Mouse (Mus musculus) T-helper 17 cell (primary cell): ENCODE results near the gene Gm21985.
"Not testable (repeated sequence)": the region's sequence is repeated elsewhere in the genome, so short reads cannot be mapped to it uniquely, and the experiment has no call there.

Experiments used
- in situ Hi-C, 2 experiments: fragments of 300-600 bp; cut with MboI, MseI; formaldehyde crosslinking; loops; 1 replicate in 1 of 2; 2 replicates in 1 of 2; pipeline ENCODE4 v1.15.1; 2025; ENCODE audit warnings: high pct_unique_total_duplicates in 2 of 2

Gene Gm21985

DNA sequence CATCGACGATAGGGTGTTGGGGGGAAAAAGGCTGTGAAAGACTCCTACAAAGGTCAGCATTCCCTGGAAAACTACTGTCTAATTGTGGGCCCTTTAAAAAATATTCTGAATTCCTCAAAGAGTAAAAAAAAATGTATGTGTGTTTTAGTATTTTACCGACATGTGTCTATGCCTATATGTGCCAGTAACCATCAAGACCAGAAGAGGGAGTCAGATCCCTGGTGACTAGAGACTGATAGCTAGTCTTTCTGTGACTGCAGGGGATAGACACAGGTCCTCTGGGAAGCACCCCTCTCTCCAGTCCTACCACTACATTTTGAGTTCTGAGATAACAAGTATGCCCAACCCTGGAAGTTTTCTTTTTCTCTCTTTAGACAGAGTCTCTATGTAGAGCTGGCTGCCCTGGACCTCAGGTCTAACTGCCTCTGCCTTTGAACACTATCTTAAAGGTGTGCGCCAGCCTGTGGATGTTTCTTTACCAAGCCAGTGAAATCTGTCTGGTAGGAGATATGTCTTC, 3.3 kb upstream of the Gm21985 start:
- in situ Hi-C loops = loop anchor here (5.0 to 25.0 kb wide), 3 partner anchors 94 to 199 kb away; partner anchors contain the start of gene Emc7 (in 1 of the 2)

DNA sequence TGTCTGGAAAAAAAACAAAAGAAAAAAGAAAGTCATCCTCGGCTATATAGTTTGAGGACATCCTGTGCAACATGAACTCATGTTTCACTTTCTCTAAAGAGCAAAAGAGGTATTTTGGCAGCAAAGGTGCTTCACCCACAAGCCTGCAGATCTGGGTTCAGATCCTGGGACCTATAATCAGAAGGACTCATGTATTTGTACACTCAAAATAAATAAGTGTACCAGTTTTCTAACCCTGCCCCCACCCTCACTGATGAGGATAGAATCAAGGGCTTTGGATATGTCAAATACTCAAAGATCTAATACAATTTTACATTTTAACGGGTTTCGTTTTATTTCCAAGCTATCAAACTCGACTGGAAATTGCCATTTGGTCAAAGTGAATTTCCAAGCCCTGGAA, 1.8 kb upstream of the Gm21985 start:
- in situ Hi-C loops = loop anchor here (5.0 to 25.0 kb wide), 3 partner anchors 93 to 198 kb away; partner anchors contain the start of gene Emc7 (in 1 of the 2)

DNA sequence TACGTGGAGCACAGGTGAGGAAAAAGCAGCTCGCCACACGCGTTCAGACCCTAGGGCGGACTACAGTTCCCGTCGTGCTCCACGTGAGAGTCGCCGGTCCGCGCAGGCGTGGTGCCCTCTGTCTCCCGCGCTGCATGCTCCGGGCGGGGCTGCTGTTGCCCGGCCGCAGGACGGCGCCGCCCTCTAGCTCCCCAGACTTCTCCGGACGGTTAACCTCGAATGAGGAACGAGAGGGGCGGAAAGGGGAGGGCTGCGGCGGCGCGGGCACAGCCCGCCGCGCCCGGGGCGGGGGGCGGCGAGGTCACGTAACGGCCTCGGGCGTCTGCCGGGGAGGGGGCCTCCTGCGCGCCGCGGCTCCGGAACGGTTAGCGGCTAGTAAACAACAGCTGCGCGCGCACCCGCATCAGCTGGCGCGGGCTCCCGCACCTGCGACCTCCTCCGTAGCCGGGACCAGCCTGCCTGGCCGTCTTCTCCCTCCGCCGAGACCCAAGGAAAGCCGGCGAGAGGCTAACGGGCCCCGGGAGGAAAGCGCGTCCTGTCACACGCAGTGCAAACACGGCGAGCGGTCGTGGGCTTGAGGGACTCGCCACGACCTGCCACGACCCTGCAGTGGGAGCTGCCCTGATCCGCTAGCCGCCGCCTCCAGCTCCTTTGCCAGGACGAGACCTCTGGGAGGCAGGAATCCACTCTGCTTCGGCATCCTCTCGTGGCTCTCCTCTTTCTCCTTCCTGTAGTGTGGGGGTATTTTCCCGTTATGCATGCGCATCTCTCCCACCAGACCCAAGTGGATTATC, 469 bp upstream of the Gm21985 start, which contains the start of gene Slc12a6:
TSS of gene Slc12a6 (plus strand) at position 378 of the 794 bp plus-strand sequence.
- in situ Hi-C loops = loop anchor here in 1 of 2 experiments (25.0 kb wide), 1 partner anchor 197 kb away; the partner anchor contains the start of gene Emc7

DNA sequence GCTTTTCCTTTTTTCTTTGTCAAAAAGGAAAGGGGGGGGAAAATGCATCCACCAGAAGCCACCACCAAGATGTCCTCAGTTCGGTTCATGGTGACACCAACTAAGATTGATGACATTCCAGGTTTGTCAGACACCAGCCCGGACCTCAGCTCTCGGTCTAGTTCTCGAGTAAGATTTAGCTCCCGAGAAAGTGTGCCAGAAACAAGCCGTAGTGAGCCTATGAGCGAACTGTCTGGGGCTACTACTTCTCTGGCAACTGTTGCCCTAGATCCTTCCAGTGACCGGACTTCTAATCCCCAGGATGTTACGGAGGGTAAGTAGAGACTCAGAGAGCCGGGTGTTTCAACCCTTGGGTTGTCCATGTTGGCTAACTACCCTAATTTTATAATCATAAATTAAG, 666 bp downstream of the Gm21985 start:
- in situ Hi-C loops = loop anchor here in 1 of 2 experiments (25.0 kb wide), 1 partner anchor 196 kb away; the partner anchor contains the start of gene Emc7

DNA sequence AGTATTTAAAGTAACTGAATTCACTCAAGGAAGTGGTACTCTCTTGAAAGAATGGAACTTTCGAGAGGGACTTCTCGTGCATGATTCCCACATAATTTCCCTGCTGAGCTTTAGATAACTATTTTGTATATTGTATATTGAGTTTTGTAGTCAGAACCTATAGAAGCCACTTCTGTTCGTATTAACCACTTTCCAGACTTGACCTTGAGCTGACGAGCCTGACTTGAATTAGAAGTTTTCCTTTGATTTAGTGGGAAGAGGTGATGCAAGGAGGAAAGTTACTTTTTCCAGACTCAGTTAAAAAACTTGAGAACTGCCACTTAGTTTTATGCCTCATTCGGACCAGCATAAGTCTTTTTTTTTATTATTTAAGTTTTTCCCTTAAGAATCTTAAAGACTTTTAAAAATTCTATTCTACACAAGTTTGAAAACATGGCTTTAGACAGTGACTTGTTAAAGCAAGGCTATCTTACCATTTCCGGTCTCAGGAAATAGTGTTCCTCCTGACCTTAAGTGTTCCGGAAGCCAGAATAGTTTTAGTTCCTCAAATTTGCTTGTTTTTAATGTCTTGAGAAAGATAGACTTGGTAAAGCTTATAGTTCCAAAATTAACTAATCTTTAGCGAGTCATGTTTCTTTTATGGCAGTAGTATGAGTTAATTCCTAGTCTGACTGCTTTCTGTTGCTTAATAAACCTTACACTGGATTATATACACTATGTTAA, 1.6 kb downstream of the Gm21985 start:
- in situ Hi-C loops = loop anchor here in 1 of 2 experiments (25.0 kb wide), 1 partner anchor 195 kb away; the partner anchor contains the start of gene Emc7

DNA sequence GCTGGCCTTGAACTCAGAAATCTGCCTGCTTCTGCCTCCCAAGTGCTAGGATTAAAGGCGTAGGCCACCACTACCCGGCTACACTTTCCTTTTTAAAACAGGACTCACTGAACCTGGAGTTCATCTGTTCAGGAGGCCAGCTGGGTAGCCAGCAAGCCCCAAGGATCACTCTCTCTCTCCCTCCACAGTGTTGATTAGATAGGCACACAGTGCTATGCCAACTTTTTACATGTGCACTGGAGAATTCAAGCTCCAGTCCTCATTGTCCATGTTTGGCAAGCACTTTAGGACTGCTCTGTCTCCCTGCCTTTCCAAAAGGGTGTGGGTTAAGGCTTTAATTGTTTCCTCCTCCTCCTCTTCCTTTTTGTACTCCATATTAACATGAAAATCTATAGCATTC, 3.9 kb downstream of the Gm21985 start:
- in situ Hi-C loops = loop anchor here in 1 of 2 experiments (25.0 kb wide), 1 partner anchor 192 kb away; the partner anchor contains the start of gene Emc7

DNA sequence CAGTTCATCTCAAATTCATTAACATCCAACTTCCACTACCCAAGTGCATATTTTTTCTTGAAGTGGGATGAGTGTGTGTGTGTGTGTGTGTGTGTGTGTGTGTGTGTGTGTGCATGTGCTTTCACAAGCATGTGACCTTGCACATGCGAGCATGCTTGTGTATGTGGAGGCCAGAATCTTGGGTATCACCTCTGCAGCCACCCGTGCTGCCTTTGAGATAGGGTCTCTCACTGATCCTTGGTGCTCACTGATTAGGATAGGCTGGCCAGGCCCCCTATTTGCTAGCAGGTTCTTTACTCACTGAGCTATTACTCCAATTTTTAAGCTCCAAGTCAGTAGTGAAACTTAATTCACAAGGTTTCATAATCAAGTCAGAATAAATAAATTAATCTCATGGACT, 6.8 kb downstream of the Gm21985 start:
- in situ Hi-C loops = loop anchor here in 1 of 2 experiments (25.0 kb wide), 1 partner anchor 189 kb away; the partner anchor contains the start of gene Emc7

DNA sequence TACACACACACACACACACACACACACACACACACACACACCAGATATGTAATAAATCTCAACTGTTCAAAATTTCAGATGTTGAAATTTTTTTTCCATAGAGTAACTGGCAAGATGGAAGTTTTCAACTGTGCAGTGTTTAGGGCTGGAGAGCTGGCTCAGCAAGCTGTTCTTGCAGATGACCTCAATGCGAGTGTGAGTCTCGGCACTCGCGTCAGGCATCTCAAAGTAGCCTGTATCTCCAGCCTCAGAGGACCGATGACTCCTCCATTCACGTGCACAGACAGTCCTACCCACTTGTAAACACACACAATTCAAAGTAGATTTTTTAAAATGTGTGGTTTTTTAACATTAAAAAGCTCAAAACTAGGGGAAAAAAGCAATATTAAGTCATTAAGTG, 7.4 kb downstream of the Gm21985 start:
- in situ Hi-C loops = loop anchor here in 1 of 2 experiments (25.0 kb wide), 1 partner anchor 189 kb away; the partner anchor contains the start of gene Emc7

DNA sequence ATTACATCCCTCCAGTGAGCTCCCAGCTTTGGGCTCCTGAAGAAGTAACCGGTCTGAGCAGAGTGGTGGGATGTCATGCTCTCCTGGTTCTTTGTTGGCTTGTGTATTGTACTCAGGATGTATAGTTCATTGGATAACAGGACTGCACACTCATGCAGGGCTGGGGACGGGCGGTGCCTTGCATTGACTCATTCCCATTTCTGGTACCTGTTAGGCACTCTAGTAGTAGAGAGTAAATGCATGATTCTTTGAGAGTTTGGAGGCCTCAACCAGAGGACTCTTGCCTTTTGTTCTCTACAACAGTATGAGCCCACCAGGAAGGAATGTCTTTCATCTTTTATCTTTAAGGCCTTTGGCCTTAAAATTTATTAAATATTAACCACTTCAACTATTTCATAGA, 10.8 kb downstream of the Gm21985 start:
- in situ Hi-C loops = no loop called here

DNA sequence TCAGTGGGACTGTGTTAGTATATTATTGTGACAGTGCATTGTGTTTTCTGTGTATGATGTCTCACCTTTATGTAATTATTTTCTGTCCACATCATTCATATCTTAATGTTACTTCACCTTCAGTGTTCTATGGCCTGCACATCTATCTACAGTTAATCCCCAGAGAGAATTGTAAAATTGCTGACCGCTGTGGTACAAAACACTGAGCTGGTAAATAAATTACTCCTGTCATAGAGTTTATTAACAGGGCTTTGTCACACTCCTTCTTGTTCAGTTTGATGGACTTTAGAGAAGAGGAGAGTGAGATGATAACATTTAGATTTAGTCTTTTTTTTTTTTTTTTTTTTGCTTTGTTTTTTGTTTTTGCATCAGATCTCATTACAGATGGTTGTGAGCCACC, 16.7 kb downstream of the Gm21985 start:
- in situ Hi-C loops = no loop called here

DNA sequence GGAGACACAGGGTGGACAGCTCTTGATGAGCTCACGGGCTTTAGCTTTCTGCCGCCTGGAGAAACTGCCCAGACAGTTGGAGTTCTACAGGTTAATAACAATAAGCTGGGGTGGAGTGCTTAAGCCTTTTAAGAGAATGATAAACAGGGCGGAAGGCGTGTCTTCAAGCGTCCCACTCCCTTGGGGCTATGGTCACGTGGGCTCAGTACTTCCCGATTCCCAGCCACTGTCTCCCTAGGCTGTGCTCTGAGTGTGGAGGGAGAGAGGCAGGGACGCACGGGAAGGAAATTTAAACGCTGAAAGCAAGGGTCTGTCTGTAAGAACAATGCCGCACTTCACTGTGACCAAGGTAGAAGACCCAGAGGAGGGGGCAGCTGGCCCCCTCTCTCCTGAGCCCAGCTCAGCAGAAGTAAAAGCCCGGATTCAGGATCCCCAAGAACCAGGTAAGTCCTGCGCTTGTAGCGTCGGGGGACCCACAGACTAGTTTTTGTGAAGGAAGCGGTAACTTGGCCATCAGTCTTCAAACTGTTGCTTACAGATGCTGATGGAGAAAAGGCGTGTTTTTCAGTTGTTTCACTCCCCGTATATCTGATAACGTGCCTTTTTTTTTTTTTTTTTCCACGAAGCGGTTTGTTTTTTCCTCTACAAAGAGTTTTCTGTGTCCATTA, 18.4 kb downstream of the Gm21985 start:
- in situ Hi-C loops = no loop called here

DNA sequence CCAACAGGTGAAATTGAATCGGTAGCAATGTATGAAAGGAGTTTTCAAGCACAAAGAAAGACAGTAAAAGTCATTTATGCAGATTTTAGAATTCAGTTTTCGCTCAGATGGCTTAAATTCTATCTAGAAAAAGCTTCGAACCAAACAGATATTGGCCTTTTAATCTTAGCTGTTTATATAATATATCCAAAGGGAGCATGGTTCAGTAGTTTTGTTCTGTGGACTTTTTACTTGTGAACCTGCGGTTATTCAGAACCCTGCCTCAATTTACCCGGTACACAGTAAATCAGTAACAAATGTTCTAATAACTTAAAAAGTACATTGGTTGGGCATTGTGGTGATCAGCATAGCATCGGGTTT, 18.9 kb downstream of the Gm21985 start:
- in situ Hi-C loops = no loop called here

DNA sequence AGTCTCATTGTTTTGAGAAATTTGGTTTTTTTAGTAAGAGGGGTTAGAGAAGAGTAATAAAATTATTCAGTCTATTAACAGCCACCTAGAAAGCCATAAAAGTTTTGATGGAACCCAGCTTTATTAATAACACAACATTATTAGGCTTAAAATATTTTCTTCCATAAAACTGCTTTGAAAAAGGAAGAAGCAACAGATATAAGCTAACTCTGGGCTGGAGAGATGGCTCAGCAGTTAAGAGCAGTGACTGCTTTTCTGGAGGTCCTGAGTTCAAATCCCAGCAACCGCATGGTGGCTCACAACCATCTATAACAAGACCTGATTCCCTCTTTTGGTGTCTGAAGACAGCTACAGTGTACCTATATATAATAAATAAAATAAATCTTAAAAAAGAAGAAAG, 19.9 kb downstream of the Gm21985 start:
- in situ Hi-C loops = not testable (repeated sequence)

DNA sequence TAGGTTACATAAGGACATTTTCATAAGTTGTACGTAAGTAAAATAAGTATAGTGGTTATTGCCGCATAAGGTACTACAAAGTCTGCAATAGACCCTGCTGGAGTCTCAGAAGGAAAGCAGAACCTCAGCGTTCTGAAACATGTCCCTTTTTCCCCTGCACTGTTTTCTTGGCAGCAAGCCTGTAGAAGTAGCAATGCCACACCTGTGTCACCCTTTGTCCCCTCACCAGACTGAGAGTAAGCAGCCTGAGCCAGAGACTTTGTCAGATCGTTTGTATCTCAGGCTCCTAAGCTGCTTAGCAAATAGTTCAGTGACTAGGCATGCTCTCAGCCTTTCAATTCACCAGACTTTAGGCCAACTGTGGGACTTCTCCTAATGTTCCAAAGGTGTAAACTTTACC, 20.9 kb downstream of the Gm21985 start:
- in situ Hi-C loops = no loop called here

DNA sequence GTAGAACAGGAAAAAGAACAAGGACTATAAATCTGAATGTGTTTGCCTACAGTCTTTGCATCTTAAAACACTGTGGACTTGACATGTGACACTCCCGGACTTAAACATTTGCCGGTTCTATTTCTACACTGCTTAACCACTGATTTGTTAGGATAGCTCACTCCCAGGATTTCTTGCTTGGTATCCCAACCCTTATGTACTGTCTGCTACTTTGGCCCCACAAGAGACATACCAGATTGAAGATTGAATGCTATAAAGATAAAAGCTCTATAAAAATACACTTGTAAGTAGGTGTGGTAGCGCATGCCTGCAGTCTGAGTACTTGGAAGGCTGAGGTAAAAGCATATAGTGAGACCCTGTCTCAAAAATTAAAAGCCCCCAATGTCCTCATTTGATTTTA, 23.4 kb downstream of the Gm21985 start:
- in situ Hi-C loops = no loop called here

DNA sequence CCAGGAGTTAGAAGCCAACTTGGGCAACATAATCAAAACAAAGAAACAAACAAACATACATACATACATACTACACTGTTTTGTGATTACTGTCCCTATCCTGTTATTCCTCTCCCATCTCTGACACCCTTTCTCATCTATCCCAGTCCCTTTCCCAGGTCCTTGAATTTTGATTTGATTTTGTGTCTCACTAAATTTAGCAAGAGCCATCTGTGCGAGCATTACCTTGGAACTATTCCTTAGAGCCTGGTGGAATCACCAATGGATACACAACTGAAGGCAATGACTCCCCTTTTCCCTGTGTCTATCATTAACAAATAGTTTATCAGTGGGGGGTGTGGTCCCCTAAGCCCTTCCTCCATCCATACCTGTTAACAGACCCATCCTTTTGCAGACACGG, 26.7 kb downstream of the Gm21985 start:
- in situ Hi-C loops = loop anchor here in 1 of 2 experiments (10.0 kb wide), 1 partner anchor 1292 kb away; no protein-coding TSS in a partner anchor

DNA sequence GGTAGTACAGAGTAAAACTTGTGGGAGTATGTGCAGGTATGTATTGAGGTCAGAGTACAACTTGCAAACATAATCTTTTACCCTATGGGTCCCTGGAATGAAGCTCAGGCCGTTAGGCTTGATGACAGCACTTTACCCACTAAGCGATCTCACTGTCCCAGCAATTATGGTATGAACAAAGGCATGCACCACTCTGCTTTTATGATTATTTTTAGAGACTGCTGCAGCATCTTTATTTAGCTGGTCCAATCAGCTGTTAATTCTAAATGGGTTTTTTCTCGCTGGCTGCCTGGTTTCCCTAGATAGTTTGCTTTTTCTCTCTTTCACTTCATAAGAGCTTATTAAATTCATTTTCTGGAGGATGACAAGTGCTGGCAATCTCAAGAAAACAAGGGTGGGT, 30.1 kb downstream of the Gm21985 start:
- in situ Hi-C loops = loop anchor here in 1 of 2 experiments (5.0 to 10.0 kb wide), 2 partner anchors 51 to 1289 kb away; no protein-coding TSS in a partner anchor

DNA sequence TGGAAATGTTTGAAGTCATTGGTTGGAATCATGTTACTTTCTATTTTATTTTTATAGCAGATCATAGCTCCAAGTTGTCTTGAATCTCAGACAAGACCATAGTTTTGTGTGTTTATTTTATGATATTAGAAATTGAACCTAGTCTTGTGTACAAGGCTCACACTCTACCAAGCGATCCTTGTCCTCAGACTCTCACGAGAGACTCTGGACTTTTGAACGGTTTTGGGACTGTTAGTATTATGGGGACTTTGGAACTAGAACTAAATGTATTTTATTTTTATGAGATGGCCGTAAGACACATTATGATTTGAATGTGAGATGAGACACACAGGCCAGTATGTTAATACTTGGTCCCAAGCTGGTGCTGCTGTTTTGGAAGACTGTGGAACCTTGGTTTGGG, 32.1 kb downstream of the Gm21985 start:
- in situ Hi-C loops = loop anchor here in 1 of 2 experiments (5.0 to 10.0 kb wide), 2 partner anchors 49 to 1287 kb away; no protein-coding TSS in a partner anchor

DNA sequence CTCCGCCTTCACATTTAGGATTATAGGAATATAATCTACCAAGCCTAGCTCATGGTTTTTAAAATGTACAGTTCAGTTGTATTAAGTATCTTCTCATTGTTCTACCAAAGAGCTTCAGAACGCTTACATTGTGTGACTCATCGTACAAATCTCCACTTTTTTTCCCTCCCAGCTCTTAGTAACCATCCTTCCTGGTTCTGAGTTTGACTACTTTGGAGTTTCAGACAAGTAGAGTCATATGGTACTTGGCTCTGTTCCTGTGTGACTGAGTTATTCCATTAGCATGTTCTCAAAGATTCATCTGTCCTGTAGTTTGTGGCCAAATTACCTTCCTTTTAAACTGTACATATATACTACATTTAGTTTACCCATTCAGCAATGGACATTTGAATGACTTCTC, 42.6 kb downstream of the Gm21985 start:
- in situ Hi-C loops = no loop called here

DNA sequence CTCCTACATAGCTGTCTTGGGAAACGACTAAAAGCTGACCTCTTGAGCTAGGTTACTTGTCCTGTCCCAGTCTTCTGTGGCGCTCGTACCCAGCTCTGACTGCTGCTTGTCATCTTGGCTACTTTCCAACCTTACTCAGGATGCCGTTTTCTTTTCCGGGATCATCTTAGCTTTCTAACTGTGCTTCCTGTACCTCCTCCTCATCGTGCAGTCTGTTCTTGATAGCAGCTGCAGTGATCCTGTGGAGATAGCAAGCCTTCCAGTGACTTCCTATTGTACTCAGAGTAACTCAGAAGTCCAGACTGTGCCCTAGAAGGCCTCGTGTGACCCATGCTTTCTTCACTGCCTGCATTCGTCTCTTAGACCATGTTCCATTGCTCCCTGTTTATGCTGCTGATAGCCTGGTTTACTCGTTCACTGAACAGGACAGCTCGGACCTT, 43.1 kb downstream of the Gm21985 start:
- in situ Hi-C loops = no loop called here

DNA sequence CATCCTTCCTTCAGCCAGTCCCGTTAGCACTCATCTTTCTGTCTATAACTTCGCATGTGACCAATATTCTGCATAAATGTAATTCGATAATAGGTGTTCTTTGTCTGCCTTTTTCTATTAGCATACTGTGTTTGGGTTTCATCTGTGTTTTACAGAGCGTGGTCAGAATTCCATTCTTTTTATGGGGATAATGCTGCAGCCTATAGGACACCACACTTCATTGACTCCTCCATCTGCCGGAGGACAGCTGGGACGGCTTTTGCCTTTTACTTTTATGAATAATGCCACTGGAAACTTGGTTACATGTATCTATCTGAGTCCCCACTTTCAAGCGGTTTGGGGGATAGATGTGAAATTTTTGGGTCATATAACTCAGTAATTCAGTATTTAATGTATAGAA, 49.5 kb downstream of the Gm21985 start:
- in situ Hi-C loops = no loop called here
